Mouse (Mus musculus): ENCODE data around the gene Mdm2.

GRCm38 (mm10) chr10:117642491-117643262, 67.9 kb downstream of the Mdm2 start:
- no peak for TF ChIP-seq POLR2A (IDR thresholded peaks at IDR 0.05; ENCODE audit: borderline replicate concordance, extremely low read depth, insufficient read depth, insufficient read length, poor library complexity, severe bottlenecking)
- TF ChIP-seq CTCF (IDR thresholded peaks at IDR 0.05; ENCODE audit: borderline replicate concordance, extremely low read depth, insufficient read depth, insufficient read length) = no peak
